Mouse (Mus musculus) myocyte (in vitro differentiated cells): ENCODE measurements around the gene Trpm5.

Experiments
- CEBPB ChIP-seq: IDR thresholded peaks from 2 replicates; pipeline ENCODE4 v1.6.1; 2011; ENCODE audit warnings: mild to moderate bottlenecking, moderate library complexity; ENCODE audit not compliant: poor library complexity, insufficient read depth, severe bottlenecking
- E2F4 ChIP-seq: IDR thresholded peaks from one replicate; pipeline ENCODE4 v1.6.1; 2011; ENCODE audit warnings: mild to moderate bottlenecking, control low read depth, moderate library complexity; ENCODE audit not compliant: insufficient read depth
- MAX ChIP-seq: IDR thresholded peaks from one replicate; pipeline ENCODE4 v1.6.1; 2011; ENCODE audit warnings: low read depth, mild to moderate bottlenecking, control low read depth
- MYOD1 ChIP-seq, 3 experiments: IDR thresholded peaks; one replicate each; pipeline ENCODE4 v1.6.1; 2011; ENCODE audit warnings: control low read depth in 2 of 3, low read depth in 2 of 3, mild to moderate bottlenecking in 2 of 3, moderate library complexity in 1 of 3; ENCODE audit not compliant: insufficient read length in 2 of 3, control insufficient read depth in 1 of 3
- MYOG ChIP-seq, 3 experiments: IDR thresholded peaks; one replicate each; pipeline ENCODE4 v1.6.1; 2011; ENCODE audit warnings: control low read depth in 2 of 3, low read depth in 2 of 3, mild to moderate bottlenecking in 2 of 3; ENCODE audit not compliant: insufficient read length in 2 of 3, control insufficient read depth in 1 of 3, insufficient read depth in 1 of 3
- POLR2A ChIP-seq: IDR thresholded peaks from one replicate; pipeline ENCODE4 v1.6.1; 2011; ENCODE audit warnings: low read depth, mild to moderate bottlenecking, control low read depth, moderate library complexity; ENCODE audit not compliant: insufficient read length
- POLR2AphosphoS2 ChIP-seq: IDR thresholded peaks from one replicate; pipeline ENCODE4 v1.6.1; 2011; ENCODE audit warnings: low read depth, control low read depth; ENCODE audit not compliant: insufficient read length
- REST ChIP-seq: IDR thresholded peaks from one replicate; pipeline ENCODE4 v1.6.1; 2011; ENCODE audit warnings: mild to moderate bottlenecking, control low read depth, moderate library complexity; ENCODE audit not compliant: insufficient read depth, insufficient read length
- SRF ChIP-seq: IDR thresholded peaks from one replicate; pipeline ENCODE4 v1.6.1; 2011; ENCODE audit warnings: low read depth; ENCODE audit not compliant: control insufficient read depth, insufficient read length
- TCF12 ChIP-seq: IDR thresholded peaks from one replicate; pipeline ENCODE4 v1.6.1; 2011; ENCODE audit warnings: mild to moderate bottlenecking, control low read depth; ENCODE audit not compliant: poor library complexity, insufficient read depth, severe bottlenecking
- TCF3 ChIP-seq: IDR thresholded peaks from one replicate; pipeline ENCODE4 v1.6.1; 2011; ENCODE audit warnings: low read depth, control low read depth; ENCODE audit not compliant: insufficient read length
- USF1 ChIP-seq: IDR thresholded peaks from one replicate; pipeline ENCODE4 v1.6.1; 2011; ENCODE audit warnings: low read depth, mild to moderate bottlenecking, control low read depth, moderate library complexity

- TF ChIP-seq POLR2A = no peak
- no peak for TF ChIP-seq POLR2AphosphoS2
- no peak for TF ChIP-seq MAX
- no peak for TF ChIP-seq CEBPB
- TF ChIP-seq TCF12 = no peak
- no peak for TF ChIP-seq MYOD1 (IDR thresholded peaks at IDR 0.05; ENCODE audit: control insufficient read depth in 1 of 3, insufficient read length in 2 of 3, low read depth in 2 of 3)
- TF ChIP-seq USF1 = no peak
- TF ChIP-seq REST = no peak
- TF ChIP-seq E2F4 = no peak
- no peak for TF ChIP-seq TCF3
- no peak for TF ChIP-seq MYOG (IDR thresholded peaks at IDR 0.05; ENCODE audit: control insufficient read depth in 1 of 3, insufficient read depth in 1 of 3, insufficient read length in 2 of 3, low read depth in 2 of 3)
- no peak for TF ChIP-seq SRF
These were observed 15.3 kb upstream of the Trpm5 start for GRCm38 (mm10) chr7:143109696-143110095.
